Mouse (Mus musculus) heart, adult 2 months (tissue): ENCODE data around the gene Ccdc186.

Experiments used
- CTCF ChIP-seq: fragments of 200-600 bp; IDR thresholded peaks from 2 replicates; pipeline ENCODE4 v1.8.1; 2022; ENCODE audit warnings: antibody characterized with exemption, mild to moderate bottlenecking, moderate library complexity
- EP300 ChIP-seq: fragments of 200-500 bp; IDR thresholded peaks from 2 replicates; pipeline ENCODE4 v1.6.1; 2011; ENCODE audit warnings: low read depth, low read length, control low read depth; ENCODE audit not compliant: insufficient read depth
- POLR2A ChIP-seq: fragments of 200-500 bp; IDR thresholded peaks from 2 replicates; pipeline ENCODE4 v1.6.1; 2011; ENCODE audit warnings: mild to moderate bottlenecking, low read depth, low read length, control low read depth; ENCODE audit not compliant: insufficient read depth

GRCm38 (mm10) chr19:56852590-56852989 is 30.6 kb upstream of the Ccdc186 start:
- TF ChIP-seq POLR2A (no peak), CTCF (no peak), EP300 (no peak)
